Mouse (Mus musculus) mouse trophoblast stem cell (cell line): Measurements from ENCODE around the gene Rer1.
"Not testable (repeated sequence)": the region's sequence is repeated elsewhere in the genome, so short reads cannot be mapped to it uniquely, and the experiment has no call there.

Experiments
- in situ Hi-C, 2 experiments: fragments of 300-500 bp; cut with MseI, MboI; formaldehyde crosslinking; loops; 2 replicates in 1 of 2; 3 replicates in 1 of 2; pipeline ENCODE4 v1.15.1; 2025

The Rer1 gene

GRCm38 (mm10) chr4:155116607-155117006, 30.4 kb upstream of the Rer1 start:
- in situ Hi-C loops = no loop called here

GRCm38 (mm10) chr4:155113766-155114410, 27.7 kb upstream of the Rer1 start:
- in situ Hi-C loops = no loop called here

DNA sequence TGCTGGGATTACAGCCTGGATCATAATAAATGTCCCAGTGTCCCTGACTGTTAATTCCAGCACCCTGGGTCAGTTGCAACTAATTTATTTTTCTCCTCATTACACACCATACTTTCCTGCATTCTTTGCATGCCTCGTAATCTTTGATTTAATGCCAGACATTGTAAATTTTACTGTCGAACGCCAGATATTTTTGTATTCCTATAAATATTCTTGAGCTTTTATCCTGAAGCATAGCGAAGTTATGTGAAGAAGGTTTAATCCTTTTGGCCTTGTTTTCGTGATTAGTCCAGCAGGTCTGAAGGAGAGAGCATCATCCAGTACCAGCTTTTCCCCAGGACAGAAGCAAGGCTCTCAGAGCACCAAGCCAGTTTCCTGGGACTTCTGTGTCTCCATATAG, 23.3 kb upstream of the Rer1 start:
- in situ Hi-C loops = no loop called here

- in situ Hi-C loops = no loop called here
Measured at GRCm38 (mm10) chr4:155107886-155108285, 21.7 kb upstream of the Rer1 start.

GRCm38 (mm10) chr4:155098572-155098971, 12.4 kb upstream of the Rer1 start:
- in situ Hi-C loops = loop anchor here in 1 of 2 experiments (5.0 kb wide), 1 partner anchor 149 kb away; the partner anchor contains the start of gene Faap20

DNA sequence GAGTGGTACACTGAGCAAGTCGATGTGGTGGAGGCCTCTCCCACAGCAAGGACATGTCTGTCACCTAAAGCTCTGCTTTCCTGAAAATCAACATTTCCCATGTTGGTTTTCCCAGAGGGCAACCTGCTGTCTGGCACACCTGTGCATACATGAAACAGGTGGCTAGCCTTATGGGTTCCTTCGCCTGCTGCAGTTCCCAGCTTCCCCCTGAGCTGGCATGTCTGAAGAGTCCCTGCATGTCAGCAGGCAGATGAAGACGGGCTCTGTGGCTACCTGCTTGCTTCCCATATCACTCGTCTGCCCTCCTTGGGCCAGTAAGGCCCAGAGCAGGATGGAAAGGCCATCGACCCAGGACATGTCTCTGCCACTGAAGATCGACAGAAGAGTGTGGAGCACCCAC, 11.3 kb upstream of the Rer1 start:
- in situ Hi-C loops = loop anchor here in 1 of 2 experiments (5.0 kb wide), 1 partner anchor 150 kb away; the partner anchor contains the start of gene Faap20

GRCm38 (mm10) chr4:155095967-155096366, 9.8 kb upstream of the Rer1 start:
- in situ Hi-C loops = loop anchor here in 1 of 2 experiments (5.0 kb wide), 1 partner anchor 151 kb away; the partner anchor contains the start of gene Faap20

DNA sequence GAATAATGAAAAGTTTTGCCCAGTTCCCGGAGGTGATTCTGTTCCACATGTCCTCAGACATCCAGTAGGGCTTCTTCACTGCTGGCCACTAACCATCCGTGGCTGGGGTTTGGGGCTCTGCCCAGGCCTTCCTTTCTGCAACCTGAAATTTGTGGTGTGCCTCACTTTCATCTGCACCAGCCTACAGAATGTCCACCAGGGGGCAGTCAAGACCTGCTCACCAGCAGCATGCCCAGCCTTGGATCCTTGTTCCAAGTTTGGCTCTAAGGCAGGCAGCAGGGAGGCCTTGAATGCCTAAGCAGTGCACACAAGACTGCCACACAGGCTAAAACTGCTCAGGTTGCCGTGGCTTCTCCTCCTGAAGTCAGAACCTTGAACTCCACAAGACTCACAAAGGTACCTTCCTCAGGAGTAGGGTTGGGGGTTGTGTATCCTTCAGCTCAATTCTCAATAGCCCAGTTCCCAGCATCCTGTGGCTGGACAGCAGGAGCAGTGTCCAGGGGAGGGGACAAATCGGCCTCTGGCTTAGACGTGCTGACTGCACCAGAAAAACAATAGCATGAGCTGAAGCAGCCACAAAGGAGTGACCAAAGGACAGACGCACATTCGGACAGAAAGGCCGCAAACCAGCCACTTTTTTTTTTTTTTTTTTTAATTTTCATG, 9.2 kb upstream of the Rer1 start:
- in situ Hi-C loops = loop anchor here in 1 of 2 experiments (5.0 kb wide), 1 partner anchor 152 kb away; the partner anchor contains the start of gene Faap20

DNA sequence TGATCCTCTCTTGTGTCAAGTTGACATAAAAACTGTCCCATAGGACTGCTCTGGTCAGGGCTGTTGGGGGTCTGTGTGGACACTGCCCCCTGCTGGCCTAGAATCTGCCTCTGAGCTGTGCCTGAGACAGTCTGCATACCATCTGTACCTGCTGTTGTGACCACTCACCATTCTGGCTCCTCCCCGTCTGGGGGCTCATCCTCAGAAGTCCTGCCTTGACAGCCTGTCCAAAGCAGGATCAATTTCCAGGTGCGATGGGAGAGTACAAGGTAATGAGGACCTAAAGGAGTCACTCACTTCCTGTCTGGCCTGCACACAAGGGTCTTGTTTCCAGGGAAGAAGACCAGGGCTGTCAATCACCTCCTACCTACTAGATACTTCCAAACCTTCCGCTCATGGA, 8.4 kb upstream of the Rer1 start:
- in situ Hi-C loops = loop anchor here in 1 of 2 experiments (5.0 kb wide), 1 partner anchor 153 kb away; the partner anchor contains the start of gene Faap20

DNA sequence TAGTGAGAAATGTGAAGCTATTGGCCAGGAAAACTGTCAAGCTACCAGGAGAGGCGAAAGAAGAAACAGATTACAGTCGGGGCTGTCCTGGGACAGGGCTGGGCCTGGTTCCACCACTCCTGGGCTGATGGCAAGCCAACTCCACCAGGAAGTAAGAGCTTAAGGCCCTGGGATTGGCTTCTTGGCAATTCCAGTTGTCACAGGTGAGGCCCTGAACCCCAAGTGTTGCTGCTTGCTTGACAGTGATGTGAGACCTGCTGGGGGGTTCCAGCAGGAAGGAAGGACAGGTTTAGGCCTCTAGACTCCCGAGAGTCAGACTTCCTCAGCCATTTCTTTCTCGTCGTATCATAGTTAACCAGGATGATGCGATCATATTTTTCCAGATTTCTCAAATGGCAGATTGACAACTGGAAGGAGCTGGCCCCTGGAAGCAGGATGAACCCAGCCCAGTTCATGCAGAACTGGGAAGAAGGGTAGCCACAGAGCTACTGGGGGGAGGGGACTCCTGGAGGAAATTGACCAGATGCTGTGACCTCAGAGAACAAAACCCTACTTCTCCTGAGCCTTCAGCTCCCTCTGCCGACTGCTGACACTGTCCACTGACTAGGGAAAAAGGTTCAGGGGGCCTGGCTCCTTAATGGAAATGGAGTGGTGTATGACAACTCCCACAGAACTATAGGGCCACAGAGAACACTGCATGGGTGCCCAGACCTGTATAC, 7.4 kb upstream of the Rer1 start:
- in situ Hi-C loops = loop anchor here in 1 of 2 experiments (5.0 kb wide), 1 partner anchor 154 kb away; the partner anchor contains the start of gene Faap20

- in situ Hi-C loops = loop anchor here in 1 of 2 experiments (5.0 kb wide), 1 partner anchor 154 kb away; the partner anchor contains the start of gene Faap20
Measured at GRCm38 (mm10) chr4:155092718-155093430, 6.7 kb upstream of the Rer1 start.

DNA sequence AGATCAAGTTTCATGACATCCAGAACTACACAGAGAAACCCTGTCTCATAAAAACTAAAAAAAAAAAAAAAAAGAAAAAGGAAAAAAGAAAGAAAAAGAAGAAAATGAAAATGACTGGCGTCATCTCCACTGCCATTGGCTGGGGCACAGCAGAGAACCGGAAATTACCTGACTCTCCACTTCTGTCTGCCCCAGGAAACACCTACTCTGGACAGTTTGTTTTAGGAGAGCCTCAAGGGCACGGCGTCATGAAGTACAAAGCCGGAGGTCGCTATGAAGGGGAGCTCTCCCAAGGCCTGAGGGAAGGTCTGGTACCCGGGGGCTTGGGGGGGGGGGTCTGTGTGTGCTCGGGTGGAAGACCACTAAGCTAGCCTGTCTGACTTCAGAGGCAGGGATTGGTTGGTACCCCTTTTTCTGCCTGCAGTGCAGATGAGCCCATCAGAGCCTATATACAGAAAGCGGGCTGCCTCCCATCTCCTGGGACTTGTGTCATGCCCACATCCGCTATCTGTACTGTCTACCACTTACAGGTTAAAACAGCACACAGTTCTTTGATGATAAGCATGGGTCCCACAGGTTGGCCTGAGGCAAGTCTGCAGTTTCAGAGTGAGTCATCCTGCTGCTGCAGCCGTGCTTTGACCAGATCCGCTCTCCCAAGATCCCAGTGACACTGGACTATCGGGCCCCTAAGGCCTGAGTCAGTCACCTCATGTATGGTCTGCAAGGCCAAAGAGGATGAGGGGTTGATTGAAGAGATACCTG, 4.7 kb upstream of the Rer1 start:
- in situ Hi-C loops = loop anchor here in 1 of 2 experiments (5.0 kb wide), 1 partner anchor 156 kb away; the partner anchor contains the start of gene Faap20

GRCm38 (mm10) chr4:155090147-155090546, 4.0 kb upstream of the Rer1 start:
- in situ Hi-C loops = loop anchor here in 1 of 2 experiments (5.0 kb wide), 1 partner anchor 157 kb away; the partner anchor contains the start of gene Faap20

DNA sequence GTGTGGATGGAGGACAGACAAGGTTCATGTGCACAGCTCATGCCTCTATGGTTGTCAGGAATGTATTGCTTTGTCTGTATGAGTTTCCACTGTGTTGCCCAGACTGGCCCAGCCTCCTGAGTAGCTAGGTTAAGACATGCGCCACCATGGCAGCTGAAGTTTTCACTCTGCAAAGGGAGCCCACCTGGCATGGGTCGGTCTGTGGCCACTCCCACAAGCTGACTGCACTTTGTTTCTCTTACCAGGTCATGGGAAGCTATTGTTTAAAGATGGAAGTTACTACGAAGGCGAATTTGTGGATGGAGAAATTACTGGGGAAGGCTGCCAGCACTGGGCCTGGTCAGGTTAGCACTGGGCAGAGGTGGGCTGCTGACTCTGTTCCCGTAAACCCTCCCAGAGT, 3.1 kb upstream of the Rer1 start:
- in situ Hi-C loops = no loop called here

DNA sequence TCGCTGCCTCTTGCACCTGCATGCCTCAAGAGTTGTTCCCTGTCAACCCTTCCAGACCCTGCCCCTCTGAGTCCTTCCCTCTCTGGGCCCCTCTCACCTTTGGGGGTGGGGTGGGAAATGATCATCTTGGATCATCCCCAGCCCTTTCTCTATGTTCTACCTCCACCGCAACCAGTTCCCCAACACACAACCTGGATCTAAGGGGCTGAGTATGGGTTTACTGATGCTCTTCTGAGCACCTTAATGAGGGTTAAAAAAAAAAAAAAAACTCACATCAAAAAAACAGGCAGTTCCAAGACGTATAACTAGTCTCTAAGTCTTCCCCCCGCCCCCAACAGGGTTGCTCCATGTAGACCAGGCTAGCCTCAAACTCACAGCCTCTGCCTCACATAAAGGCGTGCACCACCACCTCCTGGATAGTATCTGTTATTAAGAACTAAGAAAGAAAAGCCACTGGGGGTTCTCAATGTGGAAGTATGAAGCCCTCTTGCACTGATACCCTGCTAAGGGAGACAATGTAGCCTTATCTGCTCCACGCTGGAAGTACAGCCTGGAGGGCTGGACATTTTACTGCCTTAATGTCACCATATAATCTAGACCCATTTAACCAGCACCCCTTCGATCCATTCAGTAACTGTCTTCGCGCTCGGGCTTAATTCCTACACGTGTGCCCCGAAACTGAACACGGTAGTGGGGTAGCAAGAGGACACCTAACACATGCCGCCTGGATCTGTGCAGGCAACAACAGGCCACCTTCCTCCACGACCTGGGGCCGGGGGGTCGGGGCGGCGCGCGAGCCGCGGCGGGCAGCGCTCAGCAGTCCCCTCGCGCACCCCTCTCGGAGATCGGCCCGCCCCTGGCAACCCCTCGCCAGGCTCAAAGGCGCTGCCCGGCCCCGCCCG, 725 bp downstream of the Rer1 start:
- in situ Hi-C loops = no loop called here

DNA sequence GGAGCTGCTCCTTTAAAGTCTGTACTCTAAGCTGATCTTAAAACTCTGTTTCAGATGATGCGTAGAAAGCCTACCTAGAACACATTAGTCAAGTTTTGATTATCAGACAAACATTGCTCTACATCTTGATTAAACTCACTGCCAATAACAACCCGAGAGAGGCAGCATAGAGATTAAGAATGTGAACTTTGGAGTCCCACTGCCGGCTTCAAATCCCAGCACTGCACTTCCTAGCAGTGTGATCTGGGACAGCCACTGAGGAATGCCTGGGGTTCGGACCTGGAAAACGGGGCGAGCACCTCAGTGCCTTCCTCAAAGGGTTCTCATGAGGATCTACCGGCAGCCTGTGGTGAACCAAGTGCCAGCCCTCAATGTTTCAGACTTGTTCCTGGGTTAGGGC, 1.8 kb downstream of the Rer1 start:
- in situ Hi-C loops = no loop called here

- in situ Hi-C loops = no loop called here
Measured at GRCm38 (mm10) chr4:155083553-155083952, 2.6 kb downstream of the Rer1 start.

GRCm38 (mm10) chr4:155079666-155080065, 6.5 kb downstream of the Rer1 start:
- in situ Hi-C loops = no loop called here

GRCm38 (mm10) chr4:155078808-155079207, 7.4 kb downstream of the Rer1 start:
- in situ Hi-C loops = not testable (repeated sequence)
